Mouse (Mus musculus) hindbrain, embryonic 12.5 days (tissue): ENCODE results near the gene Trub2. TPM values are rescaled to one million over a fixed set of nuclear protein-coding genes. Genes with fewer than 3 reads are reported as not detected.
"Not testable (repeated sequence)": the region's sequence is repeated elsewhere in the genome, so short reads cannot be mapped to it uniquely, and the experiment has no call there.

Experiments used
- ATAC-seq: fragments of 200-750 bp; cut with Nextera tagmentation; 2 replicates; pipeline ENCODE4 v1.8.0; 2017; ENCODE audit warnings: moderate TSS enrichment; ENCODE audit not compliant: low FRiP score
- H3K27ac ChIP-seq: fragments of 300-500 bp; sonication (generic); 2 replicates; pipeline ENCODE4 v1.5.1; 2016; ENCODE audit warnings: mild to moderate bottlenecking
- H3K27me3 ChIP-seq: fragments of 300-500 bp; sonication (generic); 2 replicates; pipeline ENCODE4 v1.6.1; 2016; ENCODE audit warnings: mild to moderate bottlenecking
- H3K36me3 ChIP-seq: fragments of 300-500 bp; sonication (generic); 2 replicates; pipeline ENCODE4 v1.6.1; 2016; ENCODE audit warnings: mild to moderate bottlenecking
- H3K4me1 ChIP-seq: fragments of 300-500 bp; sonication (generic); 2 replicates; pipeline ENCODE4 v1.6.1; 2016
- H3K4me2 ChIP-seq: fragments of 300-500 bp; sonication (generic); replicated peaks from 2 replicates; pipeline ENCODE4 v1.6.1; 2016; ENCODE audit warnings: mild to moderate bottlenecking
- H3K4me3 ChIP-seq: fragments of 300-500 bp; sonication (generic); 2 replicates; pipeline ENCODE4 v1.5.1; 2016; ENCODE audit warnings: mild to moderate bottlenecking
- H3K9ac ChIP-seq: fragments of 300-500 bp; sonication (generic); 2 replicates; pipeline ENCODE4 v1.6.1; 2016; ENCODE audit warnings: mild to moderate bottlenecking, moderate library complexity
- H3K9me3 ChIP-seq: fragments of 300-500 bp; sonication (generic); replicated peaks from 2 replicates; pipeline ENCODE4 v1.6.1; 2016; ENCODE audit warnings: mild to moderate bottlenecking
- WGBS: fragments of 180-500 bp; shearing (Covaris S2); methylation state at CpG from one replicate; pipeline ENCODE4 v1.1.7; 2016; 5-methylcytosine and 5-hydroxymethylcytosine counted together
- polyA plus RNA-seq: library from polyadenylated mRNA; unstranded; fragments of >200 nt; fragmentation: Nextera tagmentation; extraction: Ambion mirVana; gene quantifications from 2 replicates; pipeline ENCODE4 v1.2.1, GENCODE M21; 2016

Trub2 gene
- polyA plus RNA-seq, 1 experiment from 2014 or later = 43.1 TPM

DNA sequence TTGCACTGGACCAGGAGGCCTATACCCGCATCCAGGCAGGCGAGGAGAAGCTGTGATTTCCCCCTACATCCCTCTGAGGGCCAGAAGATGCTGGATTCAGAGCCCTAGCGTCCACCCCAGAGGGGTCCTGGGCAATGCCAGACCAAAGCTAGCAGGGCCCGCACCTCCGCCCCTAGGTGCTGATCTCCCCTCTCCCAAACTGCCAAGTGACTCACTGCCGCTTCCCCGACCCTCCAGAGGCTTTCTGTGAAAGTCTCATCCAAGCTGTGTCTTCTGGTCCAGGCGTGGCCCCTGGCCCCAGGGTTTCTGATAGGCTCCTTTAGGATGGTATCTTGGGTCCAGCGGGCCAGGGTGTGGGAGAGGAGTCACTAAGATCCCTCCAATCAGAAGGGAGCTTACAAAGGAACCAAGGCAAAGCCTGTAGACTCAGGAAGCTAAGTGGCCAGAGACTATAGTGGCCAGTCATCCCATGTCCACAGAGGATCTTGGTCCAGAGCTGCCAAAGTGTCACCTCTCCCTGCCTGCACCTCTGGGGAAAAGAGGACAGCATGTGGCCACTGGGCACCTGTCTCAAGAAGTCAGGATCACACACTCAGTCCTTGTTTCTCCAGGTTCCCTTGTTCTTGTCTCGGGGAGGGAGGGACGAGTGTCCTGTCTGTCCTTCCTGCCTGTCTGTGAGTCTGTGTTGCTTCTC, 27.5 kb upstream of the Trub2 start:
- ATAC-seq = no peak
- Histone ChIP-seq H3K36me3 (peaks cover 60% of the 10 kb centered on the region), H3K4me1 (peaks cover 26% of the 10 kb centered on the region), H3K9ac (no peak overlapping the region), H3K4me3 (no peak overlapping the region), H3K27ac (no peak overlapping the region), H3K9me3 (no peaks in the 10 kb centered on the region), H3K4me2 (no peak overlapping the region), H3K27me3 (no peaks in the 10 kb centered on the region)
- WGBS = 83% methylated on average over 11 of the region's 11 CpGs

DNA sequence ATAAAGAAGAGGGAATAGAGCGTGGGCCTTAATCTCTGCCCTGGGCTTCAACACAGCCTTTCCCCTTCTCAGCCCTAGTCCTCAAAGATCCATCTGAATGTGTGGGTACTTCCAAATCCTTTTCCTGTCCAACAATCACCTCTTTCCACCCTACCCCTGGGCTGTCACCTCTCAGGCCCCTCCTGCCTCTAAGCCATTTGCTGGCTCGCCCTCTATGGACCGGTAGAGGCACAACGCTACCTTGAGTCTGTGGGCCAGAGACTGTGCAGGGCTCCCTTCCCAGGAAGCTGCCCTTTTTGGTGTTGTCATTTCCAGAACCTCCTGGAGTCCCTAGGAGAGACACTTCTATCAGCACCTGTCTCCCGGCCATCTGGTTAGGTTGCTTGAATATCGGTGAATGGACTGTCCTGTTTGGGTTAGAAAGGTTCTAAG, 15.1 kb upstream of the Trub2 start:
- H3K27me3 ChIP-seq = peaks cover 3% of the 10 kb centered on the region; the same call in 1 of the 2 replicates
- peak overlapping the region; percentile 93 for H3K9ac ChIP-seq
- 25% methylated on average over 6 of the region's 6 CpGs for WGBS
- H3K4me3 ChIP-seq = peak overlapping the region; percentile 85
- no peak for ATAC-seq
- H3K4me2 ChIP-seq = peak overlapping the region; percentile 70
- no peaks in the 10 kb centered on the region for H3K9me3 ChIP-seq
- peak overlapping the region; percentile 91 for H3K27ac ChIP-seq
- H3K4me1 ChIP-seq = peaks cover 14% of the 10 kb centered on the region
- peaks cover 44% of the 10 kb centered on the region for H3K36me3 ChIP-seq

DNA sequence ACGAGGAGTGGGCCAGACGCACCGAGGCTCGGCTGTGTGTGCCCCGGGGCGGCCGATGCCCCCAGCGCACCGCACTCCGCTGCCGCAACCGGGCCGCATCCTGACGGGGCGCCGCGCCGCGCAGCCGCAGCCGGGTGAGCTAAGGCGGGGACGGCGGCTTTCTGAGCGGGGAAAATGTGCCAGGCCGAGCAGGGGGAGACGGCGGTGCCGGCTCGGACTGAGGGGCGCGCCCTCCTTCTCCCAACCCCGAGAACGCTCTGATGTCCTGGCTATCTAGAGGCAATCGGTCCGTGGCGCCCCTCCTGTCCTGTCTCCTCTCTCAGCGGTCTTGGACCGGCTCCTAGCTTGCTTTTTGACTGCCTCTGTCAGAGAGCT, 14.5 kb upstream of the Trub2 start:
- peak overlapping the region; percentile 85 for H3K4me3 ChIP-seq
- peaks cover 38% of the 10 kb centered on the region for H3K36me3 ChIP-seq
- no peak for ATAC-seq
- peak overlapping the region; percentile 93 for H3K9ac ChIP-seq
- peak overlapping the region; percentile 70 for H3K4me2 ChIP-seq
- peaks cover 14% of the 10 kb centered on the region for H3K4me1 ChIP-seq
- WGBS = 0% methylated on average over 36 of the region's 39 CpGs
- no peaks in the 10 kb centered on the region for H3K9me3 ChIP-seq
- peak overlapping the region; percentile 91 for H3K27ac ChIP-seq
- peaks cover 3% of the 10 kb centered on the region; the same call in 1 of the 2 replicates for H3K27me3 ChIP-seq

DNA sequence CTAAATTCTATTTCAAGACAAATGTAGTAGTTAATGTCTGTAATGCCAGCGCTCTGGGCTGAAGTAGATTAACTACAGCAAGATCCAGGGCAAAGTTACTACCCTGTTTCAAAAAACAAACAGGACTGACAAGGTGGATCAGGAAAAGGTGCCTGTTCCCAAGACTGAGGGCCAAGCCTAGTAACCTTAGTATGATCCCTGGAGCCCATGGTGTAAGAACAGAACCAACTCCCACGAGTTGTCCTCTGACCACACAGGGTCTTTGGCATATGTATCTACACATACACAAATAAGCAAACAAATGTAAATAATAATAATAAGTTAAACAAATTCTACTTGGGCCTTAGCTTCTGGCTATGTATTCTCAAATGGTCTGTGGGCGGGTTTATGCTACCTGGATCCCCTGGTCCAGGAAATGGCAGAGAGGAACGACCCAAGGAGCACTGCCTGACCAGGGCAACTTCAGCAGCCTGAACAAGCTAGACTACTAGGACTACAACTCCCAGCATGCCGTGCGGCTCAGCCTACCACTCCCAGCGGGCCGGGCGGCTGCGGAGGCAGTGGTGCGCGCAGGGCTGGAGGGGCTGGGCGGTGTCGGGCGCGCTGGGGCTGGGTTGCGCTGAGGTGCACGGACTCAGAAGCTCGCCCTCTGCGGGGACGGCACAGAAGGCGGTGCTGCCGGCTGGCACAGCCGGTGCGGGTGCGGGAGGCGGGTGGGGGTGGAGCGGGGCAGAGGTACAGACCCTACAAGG, 13.9 kb upstream of the Trub2 start, which contains the start of gene Slc27a4:
Gene Slc27a4 (plus strand): TSS at position 560 of the 752 bp plus-strand sequence.
- 6% methylated on average over 25 of the region's 28 CpGs for WGBS
- no peaks in the 10 kb centered on the region for H3K9me3 ChIP-seq
- peak within 1 kb of the TSS; percentile 70 for H3K4me2 ChIP-seq
- ATAC-seq = peak; percentile 98
- peaks cover 14% of the 10 kb centered on the region for H3K4me1 ChIP-seq
- H3K27ac ChIP-seq = peak within 1 kb of the TSS; percentile 91
- peak within 1 kb of the TSS; percentile 93 for H3K9ac ChIP-seq
- peak within 1 kb of the TSS; percentile 85 for H3K4me3 ChIP-seq
- peaks cover 3% of the 10 kb centered on the region; the same call in 1 of the 2 replicates for H3K27me3 ChIP-seq
- peaks cover 35% of the 10 kb centered on the region for H3K36me3 ChIP-seq

DNA sequence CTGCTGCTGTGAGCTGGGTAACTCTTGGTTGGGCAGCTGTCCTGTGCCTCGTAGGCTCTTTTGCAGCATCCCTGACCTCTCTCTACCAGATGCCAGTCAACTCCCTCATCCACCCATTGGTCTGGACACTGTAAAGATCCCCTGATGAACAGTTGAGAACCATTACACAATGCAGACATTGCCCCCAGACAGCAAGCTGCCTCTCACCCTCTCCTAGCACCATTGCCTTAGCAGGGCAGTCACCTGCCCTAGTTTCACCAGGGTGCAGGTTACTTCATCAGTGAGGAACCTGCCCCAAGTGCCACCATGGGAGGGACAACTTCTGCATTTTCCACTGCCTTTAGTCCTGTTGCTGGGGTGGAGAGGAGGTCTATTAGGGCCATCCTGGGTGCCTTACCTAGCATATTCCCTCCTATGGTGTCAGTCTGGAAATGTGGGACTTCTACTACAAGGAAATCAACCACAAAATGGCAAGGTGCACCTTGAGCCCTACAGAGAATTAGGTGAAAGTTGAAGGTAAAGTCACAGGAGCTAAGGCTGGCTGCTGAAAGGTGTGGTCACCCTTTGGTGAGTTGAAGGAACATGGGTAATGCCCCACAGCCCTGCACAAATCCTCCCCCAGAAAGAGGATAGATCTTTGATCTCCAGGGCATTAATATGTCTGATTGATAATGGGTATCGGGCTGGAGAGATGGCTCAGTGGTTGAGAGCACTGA, 4.6 kb upstream of the Trub2 start:
- no peak for ATAC-seq
- Histone ChIP-seq H3K4me3 (no peak overlapping the region), H3K4me1 (peaks cover 10% of the 10 kb centered on the region), H3K9me3 (no peaks in the 10 kb centered on the region), H3K27me3 (no peaks in the 10 kb centered on the region), H3K27ac (no peak overlapping the region), H3K4me2 (no peak overlapping the region), H3K36me3 (peaks cover 53% of the 10 kb centered on the region), H3K9ac (no peak overlapping the region)
- WGBS = 100% methylated on average over 2 of the region's 2 CpGs

DNA sequence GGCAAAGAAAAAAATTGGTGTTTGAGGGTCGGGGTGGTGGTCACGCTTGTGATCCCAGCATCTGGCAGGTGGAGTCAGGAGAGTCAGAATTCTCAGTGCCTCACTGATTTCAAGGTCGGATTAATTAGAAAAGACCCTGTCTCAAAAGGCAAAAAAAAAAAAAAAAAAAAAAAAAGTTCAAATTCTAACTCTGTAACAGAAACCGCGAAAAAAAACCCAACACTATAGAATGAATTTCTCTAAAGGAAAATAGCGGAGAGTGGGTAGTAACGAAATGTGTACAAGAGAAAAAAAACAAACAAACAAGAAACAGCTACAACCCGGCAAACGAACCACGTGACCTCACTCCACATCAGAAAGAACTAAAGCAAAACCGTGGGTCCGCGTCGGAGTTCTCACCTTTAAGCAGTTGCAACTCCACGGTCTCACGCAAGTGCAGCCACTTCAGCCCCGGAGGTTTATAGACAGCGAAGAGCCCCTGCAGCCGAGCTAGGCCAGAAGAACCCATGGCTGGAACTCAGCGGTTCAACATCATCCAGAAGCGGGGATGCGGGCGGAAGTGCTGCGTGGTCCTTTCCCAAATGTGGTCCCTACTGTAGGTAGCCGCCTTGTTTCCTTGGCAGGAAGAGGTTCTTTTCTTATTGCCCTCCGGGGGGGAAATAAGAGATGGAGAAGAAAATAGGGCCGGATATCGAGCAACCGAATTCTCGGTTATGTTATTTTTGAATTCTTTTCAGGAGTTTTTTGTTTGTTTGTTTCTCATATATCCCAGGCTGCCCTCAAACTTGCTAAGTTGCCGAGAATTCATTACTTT, 991 bp downstream of the Trub2 start, which contains the start of gene Coq4:
Gene Coq4 (plus strand): TSS at position 390 of the 814 bp plus-strand sequence.
- Histone ChIP-seq H3K27me3 (no peaks in the 10 kb centered on the region), H3K27ac (peak within 1 kb of the TSS; percentile 71), H3K9ac (peak within 1 kb of the TSS; percentile 84), H3K4me2 (peak within 1 kb of the TSS; percentile 67), H3K36me3 (peaks cover 52% of the 10 kb centered on the region), H3K4me1 (peaks cover 18% of the 10 kb centered on the region), H3K9me3 (no peaks in the 10 kb centered on the region), H3K4me3 (peak within 1 kb of the TSS; percentile 81)
- ATAC-seq = peak; percentile 86
- 1% methylated on average over 31 of the region's 31 CpGs for WGBS

DNA sequence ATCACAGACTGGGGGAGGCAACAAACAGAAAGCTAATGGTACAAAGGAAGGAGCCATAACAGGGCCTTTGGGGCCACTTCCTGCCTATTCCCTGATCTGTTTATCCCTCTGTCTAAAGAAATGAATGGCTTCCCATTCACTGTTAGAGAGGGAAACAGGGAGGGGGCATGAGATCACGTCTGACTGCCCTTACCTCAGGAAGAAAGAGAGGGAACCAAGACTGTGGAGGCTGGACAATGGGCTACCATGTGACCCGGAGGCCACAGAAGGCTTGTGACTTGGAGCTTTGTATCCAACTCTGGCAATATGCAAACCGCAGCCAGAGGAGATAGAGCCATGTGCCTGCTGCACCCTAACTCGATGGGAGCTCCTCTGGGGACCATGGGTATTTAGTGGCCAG, 4.0 kb downstream of the Trub2 start:
- WGBS = 74% methylated on average over 4 of the region's 4 CpGs
- H3K9ac ChIP-seq = no peak overlapping the region
- H3K27me3 ChIP-seq = no peaks in the 10 kb centered on the region
- H3K27ac ChIP-seq = no peak overlapping the region
- ATAC-seq = no peak
- H3K4me2 ChIP-seq = no peak overlapping the region
- no peaks in the 10 kb centered on the region for H3K9me3 ChIP-seq
- H3K4me1 ChIP-seq = peaks cover 16% of the 10 kb centered on the region
- peaks cover 60% of the 10 kb centered on the region for H3K36me3 ChIP-seq
- H3K4me3 ChIP-seq = no peak overlapping the region

DNA sequence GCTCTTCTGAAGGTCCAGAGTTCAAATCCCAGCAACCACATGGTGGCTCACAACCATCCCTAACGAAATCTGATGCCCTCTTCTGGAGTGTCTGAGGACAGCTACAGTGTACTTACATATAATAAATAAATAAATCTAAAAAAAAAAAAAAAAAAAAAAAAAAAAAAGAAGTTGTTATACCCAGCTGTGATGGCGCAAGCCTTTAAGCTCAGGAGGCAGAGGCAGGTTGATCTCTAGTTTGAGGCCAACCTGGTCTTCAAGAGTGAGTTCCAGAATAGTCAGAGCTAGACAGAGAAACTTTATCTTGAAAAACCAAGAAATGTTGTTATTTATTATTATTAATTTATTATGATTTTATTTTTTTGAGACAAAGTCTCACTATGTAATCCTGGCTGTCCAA, 7.0 kb downstream of the Trub2 start:
- H3K4me2 ChIP-seq, H3K4me3 ChIP-seq, H3K4me1 ChIP-seq, H3K9me3 ChIP-seq, ATAC-seq, H3K9ac ChIP-seq, H3K27ac ChIP-seq, H3K27me3 ChIP-seq: not testable (repeated sequence)
- WGBS = 97% methylated on average over 2 of the region's 2 CpGs
- H3K36me3 ChIP-seq = peaks cover 89% of the 10 kb centered on the region

DNA sequence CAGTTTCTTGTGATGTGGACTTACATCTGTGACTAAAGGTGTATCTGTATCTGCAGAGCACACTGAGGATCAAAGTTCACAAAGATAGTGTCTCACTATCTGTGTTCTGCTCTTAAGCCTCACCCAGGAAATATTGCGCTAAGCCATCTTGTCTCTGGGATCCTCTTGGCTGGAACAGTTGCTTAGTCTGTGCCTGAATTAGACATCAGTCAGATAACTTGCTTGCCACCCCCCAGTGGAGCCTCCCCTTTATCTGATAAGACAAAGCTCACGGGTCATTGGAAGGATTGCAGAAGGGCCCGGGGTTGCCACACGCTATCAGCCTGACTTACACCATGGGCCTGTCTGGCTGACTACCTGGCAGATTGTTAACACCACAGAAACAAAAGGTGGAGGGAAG, 15.0 kb downstream of the Trub2 start:
- no peaks in the 10 kb centered on the region for H3K9me3 ChIP-seq
- no peak overlapping the region for H3K9ac ChIP-seq
- WGBS = 90% methylated on average over 4 of the region's 4 CpGs
- no peaks in the 10 kb centered on the region for H3K4me1 ChIP-seq
- ATAC-seq = no peak
- no peaks in the 10 kb centered on the region for H3K27me3 ChIP-seq
- no peak overlapping the region for H3K4me2 ChIP-seq
- H3K27ac ChIP-seq = no peak overlapping the region
- H3K36me3 ChIP-seq = peaks cover 47% of the 10 kb centered on the region
- no peak overlapping the region for H3K4me3 ChIP-seq

DNA sequence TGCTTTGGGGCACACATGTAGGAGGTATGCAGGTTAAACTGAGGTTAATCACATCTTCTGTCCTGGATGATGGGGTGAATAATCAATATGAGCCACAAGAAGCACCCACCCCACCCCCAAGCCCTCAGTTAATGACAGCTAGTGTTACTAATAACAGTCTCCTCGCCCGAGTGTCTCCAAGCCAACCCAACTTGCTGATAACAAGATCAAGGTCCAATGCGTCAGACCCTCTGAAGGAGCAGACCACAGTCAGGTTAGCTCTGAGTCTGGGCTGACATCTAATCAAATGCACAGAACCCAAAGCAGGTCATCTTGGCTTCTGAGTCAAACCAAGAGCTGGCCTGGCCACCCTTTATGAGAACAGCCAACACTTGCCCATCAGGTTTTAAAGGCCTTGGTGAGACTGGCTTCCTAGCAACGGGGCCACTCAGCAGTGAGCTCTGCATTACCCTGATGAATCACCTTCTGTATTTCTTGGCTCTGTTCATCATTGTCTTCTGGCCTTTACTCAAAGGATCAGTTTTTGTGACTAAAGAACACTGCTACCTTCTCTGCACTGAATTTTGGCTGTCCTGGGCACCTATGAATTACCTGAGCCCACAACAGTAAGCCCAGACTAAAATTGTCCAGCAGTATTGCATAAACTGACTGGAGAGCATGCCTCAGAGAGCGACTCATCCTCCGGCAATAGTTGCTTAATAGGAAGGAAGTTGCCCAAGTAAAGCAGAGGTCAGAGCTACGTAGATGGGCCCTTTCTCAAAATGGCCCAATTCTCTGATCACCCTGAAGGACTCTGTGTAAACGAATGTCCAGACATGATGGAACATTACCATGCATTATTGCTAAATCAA, 16.5 kb downstream of the Trub2 start:
- no peaks in the 10 kb centered on the region for H3K27me3 ChIP-seq
- no peak for ATAC-seq
- WGBS = 89% methylated on average over 8 of the region's 8 CpGs

DNA sequence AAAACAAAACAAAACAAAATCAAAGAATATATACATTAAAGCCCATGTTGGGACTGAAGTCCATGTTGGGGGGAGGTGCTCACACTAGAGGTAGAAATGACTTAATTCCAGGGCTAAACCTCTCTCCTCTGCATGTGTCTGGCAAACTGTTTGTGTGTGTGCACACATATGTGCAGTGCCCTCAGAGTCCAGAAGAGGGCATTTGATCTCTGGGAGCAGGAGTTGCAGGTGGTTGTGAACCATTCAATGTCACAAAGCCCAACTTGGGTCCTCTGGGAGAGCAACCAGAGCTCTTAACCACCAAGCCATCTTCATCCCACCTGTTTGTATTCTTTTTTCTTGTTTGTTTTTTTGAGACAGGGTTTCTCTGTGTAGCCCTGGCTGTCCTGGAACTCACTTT, 18.1 kb downstream of the Trub2 start:
- no peak overlapping the region for H3K4me2 ChIP-seq
- H3K36me3 ChIP-seq = peaks cover 21% of the 10 kb centered on the region
- H3K4me1 ChIP-seq = no peaks in the 10 kb centered on the region
- ATAC-seq = no peak
- no peak overlapping the region for H3K27ac ChIP-seq
- H3K27me3 ChIP-seq = no peaks in the 10 kb centered on the region
- H3K4me3 ChIP-seq = no peak overlapping the region
- no peaks in the 10 kb centered on the region for H3K9me3 ChIP-seq
- no peak overlapping the region for H3K9ac ChIP-seq

More for the DNA sequence above, 16.5 kb downstream of the Trub2 start:
- Histone ChIP-seq H3K9me3 (no peaks in the 10 kb centered on the region), H3K36me3 (peaks cover 32% of the 10 kb centered on the region), H3K4me3 (no peak overlapping the region), H3K4me1 (no peaks in the 10 kb centered on the region), H3K9ac (no peak overlapping the region), H3K4me2 (no peak overlapping the region), H3K27ac (no peak overlapping the region)
